Mouse (Mus musculus) ovary, postnatal 36 days (tissue): ENCODE measurements around the gene Ola1.
A peak's percentile ranks its signal among the peaks of the same experiment; 100 is the strongest.

ENCODE experiments used
- DNase-seq: peaks from one replicate; pipeline ENCODE4 v3.0.0; 2022; ENCODE audit warnings: low spot score, mixed read lengths

Ola1 gene

DNA sequence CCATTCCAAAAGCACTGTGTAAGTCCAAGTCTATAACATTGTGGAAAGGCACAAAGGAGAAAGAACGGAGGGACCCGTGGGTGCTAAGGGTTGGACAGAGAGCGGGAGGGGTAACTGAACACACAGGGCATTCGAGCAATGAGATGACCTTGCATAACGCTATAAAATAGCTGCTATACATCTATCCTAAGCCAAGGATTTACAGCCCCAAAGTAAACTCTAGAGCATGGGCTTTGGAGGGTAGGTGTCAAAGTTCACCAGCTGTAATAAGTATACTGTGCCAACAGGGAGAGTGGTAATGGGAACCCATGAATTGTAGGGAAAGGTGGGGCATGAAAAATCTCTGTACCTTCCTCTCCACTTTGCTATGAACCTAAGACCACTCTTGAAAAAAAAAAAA is at the start of gene Ola1:
Ola1 (minus strand) TSS at position 12 of the 400 bp plus-strand sequence.
- DNase-seq, result no peak

- DNase-seq, result no peak
Measured at GRCm38 (mm10) chr2:73268281-73268680, 49.6 kb upstream of the Ola1 start.

GRCm38 (mm10) chr2:73267818-73268217 is 49.1 kb upstream of the Ola1 start:
- DNase-seq, result no peak

- DNase-seq, result no peak
Measured at GRCm38 (mm10) chr2:73267231-73267630, 48.5 kb upstream of the Ola1 start.

DNA sequence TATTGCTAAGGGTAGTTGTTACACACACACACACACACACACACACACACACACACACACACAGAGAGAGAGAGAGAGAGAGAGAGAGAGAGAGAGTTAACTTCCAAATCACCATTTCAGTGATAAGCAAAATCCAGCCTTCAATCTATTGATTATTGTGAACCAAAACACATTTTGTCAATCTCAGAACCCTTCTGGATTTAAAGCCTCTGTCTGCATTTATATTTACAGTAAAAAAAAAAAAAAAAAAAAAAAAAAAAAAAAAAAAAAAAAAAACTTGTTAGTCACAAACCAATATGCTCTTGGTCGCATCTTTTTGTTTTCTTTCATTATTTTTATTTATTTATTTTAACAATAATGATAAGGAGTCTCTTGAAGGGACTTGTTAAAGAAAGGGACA is 47.9 kb upstream of the Ola1 start:
- no peak for DNase-seq

DNA sequence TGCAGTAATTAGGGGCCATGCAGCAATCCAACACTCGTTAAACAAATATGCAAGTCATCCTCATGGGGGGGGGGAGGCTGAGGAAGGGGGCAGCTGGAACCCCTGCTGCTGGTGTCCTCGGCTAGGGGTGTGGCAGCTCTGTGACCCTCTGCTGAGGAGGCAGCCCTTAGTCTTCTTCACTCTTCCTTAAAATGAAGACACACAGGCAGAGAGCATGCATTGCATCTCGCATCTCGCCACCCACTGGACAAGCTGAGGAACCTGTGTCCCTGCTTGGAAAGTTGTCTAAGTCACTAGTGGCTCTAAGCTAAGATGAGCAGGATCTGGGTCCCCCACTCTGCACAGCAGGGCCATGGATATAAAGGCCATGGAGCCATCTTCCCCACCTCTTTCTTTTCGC is 47.3 kb upstream of the Ola1 start:
- DNase-seq, result no peak

DNA sequence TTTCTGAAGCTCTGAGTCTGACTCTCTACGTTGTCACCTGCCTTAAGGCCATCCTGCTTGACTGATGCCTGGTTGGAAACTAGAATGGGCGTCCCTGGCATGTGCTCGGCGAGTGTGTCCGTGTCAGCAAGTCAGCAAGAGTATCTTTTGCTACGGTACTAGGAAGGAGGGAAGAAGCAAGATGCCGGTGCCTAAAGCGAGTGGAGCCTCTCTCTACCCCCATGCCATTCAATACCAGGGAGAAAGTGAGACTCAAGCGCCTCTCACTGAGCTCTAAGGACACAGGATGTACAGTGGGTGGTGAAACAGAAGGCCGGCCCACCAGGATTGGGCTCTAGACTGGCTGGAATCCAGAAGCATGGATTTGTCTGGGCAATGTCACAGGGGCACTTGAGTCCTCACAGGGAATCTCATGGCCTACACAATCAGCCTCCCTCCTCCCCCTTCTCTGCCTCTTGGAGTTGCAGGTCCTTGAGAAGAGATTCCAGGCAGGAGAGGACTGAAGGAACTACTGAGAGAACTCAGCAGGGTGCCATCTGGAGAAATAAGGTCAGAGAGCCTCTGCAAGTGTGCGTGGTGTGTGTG is 46.0 kb upstream of the Ola1 start:
- no peak for DNase-seq

DNA sequence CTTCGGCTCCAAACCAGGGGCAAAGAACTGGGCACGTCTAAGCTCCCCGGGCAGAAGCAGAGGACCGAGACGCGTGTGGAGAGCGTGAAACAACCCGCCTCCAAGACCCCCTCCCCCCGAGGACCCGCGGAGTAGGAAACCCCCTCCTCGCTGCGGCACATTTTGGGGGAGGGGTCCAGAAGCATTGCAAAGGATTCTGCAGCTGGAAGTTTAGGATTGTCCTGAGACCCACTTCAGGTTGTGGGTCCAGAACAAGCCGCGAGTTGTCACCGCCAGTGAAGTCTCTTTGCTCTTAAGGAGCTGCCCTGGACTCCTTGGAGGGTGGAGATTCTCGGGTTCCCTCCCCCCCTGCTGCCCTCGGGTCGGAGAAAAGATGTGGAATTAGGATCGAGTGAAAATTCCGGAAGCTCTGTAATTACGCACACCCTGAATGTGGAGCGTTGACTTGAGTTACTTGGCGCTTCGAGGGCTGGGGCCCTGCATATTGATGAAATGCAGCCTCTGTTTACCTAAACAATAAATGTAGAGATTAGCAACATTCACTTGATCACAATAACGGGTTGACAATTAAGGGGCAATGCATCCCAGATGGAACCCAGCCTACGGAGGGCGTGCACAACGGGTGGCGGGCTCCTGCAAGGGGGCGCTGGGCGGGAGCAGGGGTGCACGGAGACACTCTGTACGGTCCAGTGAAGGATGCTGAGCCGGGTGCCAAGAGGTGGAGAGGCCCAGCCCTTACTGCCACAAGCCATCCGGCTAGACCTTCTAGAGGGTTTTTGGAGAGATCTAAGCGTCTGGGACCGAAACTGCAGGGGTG is 45.3 kb upstream of the Ola1 start:
- no peak for DNase-seq

GRCm38 (mm10) chr2:73263172-73263765 is 44.5 kb upstream of the Ola1 start:
- no peak for DNase-seq

DNA sequence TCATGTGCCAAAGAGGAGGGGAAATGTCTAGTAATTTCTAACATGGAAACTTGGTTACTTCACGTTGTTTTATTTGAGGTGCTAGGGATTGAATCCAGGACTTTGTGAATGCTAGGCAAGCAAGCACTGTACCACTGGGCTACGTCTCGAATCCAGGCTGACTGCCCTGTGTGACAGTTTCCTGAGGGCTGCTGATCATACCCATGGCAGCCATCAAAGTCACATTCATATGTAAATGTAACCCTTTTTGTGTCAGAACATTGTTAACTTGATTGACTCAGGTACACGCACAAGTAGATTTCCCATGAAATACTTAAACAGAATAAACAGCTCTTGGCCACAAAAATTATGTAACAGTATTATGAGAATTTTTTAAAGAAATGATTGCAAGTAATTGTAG is 30.0 kb upstream of the Ola1 start:
- no peak for DNase-seq

- no peak for DNase-seq
Measured at GRCm38 (mm10) chr2:73241299-73241698, 22.6 kb upstream of the Ola1 start.

- no peak for DNase-seq
Measured at GRCm38 (mm10) chr2:73231081-73231480, 12.4 kb upstream of the Ola1 start.

DNA sequence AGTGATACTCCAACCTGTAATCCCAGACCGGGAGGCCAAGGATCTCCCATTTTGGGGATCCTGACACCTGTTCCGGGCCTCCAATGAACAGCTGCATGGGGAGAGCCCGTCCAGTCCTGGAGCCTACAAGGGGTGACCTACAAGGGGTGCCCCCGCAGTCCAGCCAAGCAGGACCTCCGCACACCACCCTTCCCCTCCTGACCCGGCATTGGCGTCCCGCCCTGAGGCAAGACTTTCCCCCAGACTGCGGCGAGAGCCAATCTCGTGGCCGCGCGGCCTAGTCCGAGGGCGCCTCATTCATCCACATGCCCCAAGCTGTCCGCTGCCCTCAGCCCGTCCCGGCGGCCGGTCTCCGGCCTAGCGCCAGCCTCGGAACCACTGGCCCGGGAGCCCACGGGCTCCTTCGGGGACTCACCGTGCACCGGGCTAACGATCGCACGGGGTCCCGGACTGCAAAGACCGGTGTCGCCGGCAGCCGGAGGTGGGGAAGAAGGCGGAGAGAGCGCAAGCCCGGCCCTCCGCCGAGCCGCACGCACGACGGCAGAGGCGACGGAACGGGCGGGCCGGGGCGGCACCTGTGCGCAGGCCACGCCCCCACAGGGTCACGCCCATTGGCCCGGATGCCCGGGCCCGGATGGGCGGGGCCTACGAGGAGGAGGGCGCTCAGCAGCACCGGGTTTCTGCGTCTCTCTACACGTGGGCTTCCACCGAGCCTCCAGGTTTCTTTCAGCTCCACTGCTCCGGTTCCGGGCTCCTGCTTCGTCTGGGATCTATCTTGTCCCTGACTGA is 4.7 kb downstream of the Ola1 start:
- peak; percentile 96 for DNase-seq

- DNase-seq, result no peak
Measured at GRCm38 (mm10) chr2:73213539-73213870, 5.2 kb downstream of the Ola1 start.

DNA sequence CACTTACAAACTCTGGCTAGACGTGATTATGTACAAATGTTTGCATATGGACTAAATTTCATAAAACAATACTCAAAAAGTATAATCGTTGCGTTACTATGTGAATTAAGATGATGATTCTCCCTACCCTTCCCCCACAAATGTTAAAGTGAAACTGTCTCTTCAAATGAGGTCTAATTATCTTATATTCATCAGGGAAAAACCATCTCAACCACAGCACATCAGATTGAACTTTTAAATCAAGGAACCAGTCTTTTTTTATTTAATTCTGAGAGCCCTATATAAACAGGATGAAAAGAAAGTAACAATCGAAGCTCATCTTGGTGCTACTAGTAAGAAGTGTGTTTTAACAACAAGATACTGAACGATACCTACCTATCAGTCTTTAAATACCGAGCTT is 14.4 kb downstream of the Ola1 start:
- no peak for DNase-seq

DNA sequence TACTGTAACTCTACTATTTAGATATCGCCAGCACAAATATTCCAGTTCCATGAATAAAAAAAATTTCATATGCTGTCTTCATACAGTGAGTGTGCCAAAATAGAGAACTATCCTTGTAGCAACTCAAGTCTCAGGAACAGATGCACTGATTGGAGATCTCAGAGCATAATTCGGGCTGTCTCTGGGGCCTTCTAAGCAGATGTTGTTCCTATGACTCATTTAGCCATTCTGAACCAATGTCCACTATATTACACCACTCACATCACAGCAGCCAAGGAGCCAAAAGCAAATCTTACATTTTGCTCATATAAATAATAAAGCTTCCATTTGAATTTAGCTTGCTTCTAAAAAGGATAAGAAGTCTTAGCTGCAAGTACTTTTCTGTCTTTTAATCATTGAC is 30.2 kb downstream of the Ola1 start:
- no peak for DNase-seq

DNA sequence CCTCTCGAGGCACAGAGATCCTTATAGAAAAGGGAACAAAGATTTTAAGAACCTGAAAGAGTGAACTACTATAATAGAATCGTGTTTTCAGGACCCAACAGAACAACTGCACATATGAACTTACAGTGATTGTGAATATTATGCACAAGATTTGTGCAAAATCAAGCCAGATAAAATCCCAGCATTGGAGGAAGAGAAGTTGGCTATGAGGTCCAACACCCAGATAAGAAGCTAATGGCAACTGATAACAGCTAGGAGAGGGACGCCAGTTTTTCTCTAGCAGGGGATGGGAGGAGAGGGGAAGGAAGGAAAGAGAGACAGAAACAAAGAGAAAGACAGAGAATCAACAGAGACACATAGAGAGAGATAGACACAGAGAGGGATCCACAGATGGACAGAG is 33.5 kb downstream of the Ola1 start:
- DNase-seq, result no peak

DNA sequence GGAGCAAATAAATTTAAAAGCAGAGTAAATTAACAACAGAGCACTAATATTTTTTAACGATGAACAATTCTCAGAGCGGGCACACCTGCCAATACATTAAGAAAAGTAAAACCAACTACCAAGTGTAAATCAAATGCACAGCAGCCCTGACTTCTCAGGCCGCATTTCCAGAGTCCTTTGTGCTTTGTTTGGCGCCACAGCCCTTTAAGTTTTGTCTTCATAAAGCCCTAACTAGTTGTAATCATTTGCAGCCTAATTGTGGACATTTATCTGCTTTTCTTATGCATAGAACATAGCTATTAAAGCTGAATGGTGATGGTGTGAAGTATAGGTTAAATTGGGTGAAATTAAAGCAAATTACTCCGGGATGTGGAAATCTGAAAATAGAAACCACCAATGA is 49.2 kb downstream of the Ola1 start:
- no peak for DNase-seq

GRCm38 (mm10) chr2:73167126-73167525 is 51.6 kb downstream of the Ola1 start:
- DNase-seq, result peak; percentile 21

DNA sequence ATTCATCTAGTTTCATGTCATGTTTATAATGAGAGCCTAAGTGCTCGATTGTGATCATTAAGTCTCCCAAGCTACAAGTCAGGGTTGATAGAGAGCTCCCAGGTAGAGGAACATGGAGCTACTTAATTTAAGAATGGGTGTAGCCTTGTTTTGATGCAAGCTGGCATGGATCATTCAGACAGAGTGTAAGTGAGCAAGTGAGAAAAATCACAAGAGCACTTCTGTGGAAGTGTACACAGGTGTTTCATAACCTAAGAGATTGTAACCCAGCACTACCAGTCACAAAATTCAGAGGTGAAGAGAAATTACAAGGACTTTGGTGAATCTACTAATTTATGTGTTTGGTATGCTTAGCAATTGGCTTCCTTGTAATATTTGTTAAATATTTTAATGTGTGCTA is 54.1 kb downstream of the Ola1 start:
- no peak for DNase-seq

- no peak for DNase-seq
Measured at GRCm38 (mm10) chr2:73160772-73161171, 58.0 kb downstream of the Ola1 start.

- DNase-seq, result no peak
Measured at GRCm38 (mm10) chr2:73157202-73157601, 61.5 kb downstream of the Ola1 start.

- no peak for DNase-seq
Measured at GRCm38 (mm10) chr2:73150526-73150925, 68.2 kb downstream of the Ola1 start.
